Mouse (Mus musculus): ENCODE results near the gene Sv2b.

DNA sequence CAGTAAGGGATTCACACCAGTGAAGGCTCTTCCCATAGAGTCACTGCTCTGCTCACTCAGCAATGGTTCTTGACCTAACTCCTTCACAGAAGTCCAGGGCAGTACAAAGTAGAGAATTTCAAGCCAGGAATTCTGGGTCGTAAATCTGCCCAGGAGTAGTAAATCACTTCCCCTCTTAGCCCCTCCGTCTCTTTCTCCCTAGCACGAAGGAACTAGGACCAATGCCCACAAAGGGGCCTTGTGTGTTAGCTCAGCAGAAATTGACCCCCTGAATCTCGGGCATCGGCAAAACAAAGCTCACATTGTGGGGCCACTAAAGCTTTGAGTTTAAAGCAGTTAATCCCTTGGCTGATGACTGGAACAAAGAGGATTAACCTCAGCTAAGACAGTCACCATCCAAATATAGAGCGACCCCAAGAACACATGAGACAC is 12.4 kb downstream of the Sv2b start:
- TF ChIP-seq CTCF (conservative IDR thresholded peaks at IDR 0.05; ENCODE audit: insufficient read depth, insufficient read length, low read depth, low read length) (no peak), POLR2A (IDR thresholded peaks at IDR 0.05; ENCODE audit: low read depth, low read length) (no peak)
